Mouse (Mus musculus) bone marrow, adult 2 months (tissue): ENCODE measurements around the gene Nin. TPM values are rescaled to one million over a fixed set of nuclear protein-coding genes. Genes with fewer than 3 reads are reported as not detected.
A peak's percentile ranks its signal among the peaks of the same experiment; 100 is the strongest.

Source experiments
- H3K27ac ChIP-seq: fragments of 200-500 bp; 2 replicates; pipeline ENCODE4 v1.5.1; 2012; ENCODE audit warnings: low read depth, mild to moderate bottlenecking, control low read depth, inconsistent platforms, low read length; ENCODE audit not compliant: control insufficient read depth, poor library complexity, insufficient read depth
- H3K4me1 ChIP-seq: fragments of 200-500 bp; 2 replicates; pipeline ENCODE4 v1.6.1; 2011; ENCODE audit warnings: low read length; ENCODE audit not compliant: control insufficient read depth, insufficient read depth
- H3K4me3 ChIP-seq: fragments of 200-500 bp; replicated peaks from 2 replicates; pipeline ENCODE3; 2011; ENCODE audit warnings: mild to moderate bottlenecking, low read depth, low read length, control low read depth; ENCODE audit not compliant: control insufficient read depth
- CTCF ChIP-seq: fragments of 200-500 bp; IDR thresholded peaks from 2 replicates; pipeline ENCODE4 v1.5.1; 2011; ENCODE audit warnings: low read length, control low read depth; ENCODE audit not compliant: control insufficient read depth, insufficient read depth
- POLR2A ChIP-seq: fragments of 200-500 bp; IDR thresholded peaks from 2 replicates; pipeline ENCODE4 v1.6.1; 2011; ENCODE audit warnings: low read depth, mild to moderate bottlenecking, control low read depth, low read length, borderline replicate concordance; ENCODE audit not compliant: control insufficient read depth
- WGBS: fragments of 180-500 bp; shearing (Covaris S2); methylation state at CpG from one replicate; pipeline ENCODE4 v1.1.7; 2018; 5-methylcytosine and 5-hydroxymethylcytosine counted together
- polyA plus RNA-seq: library from polyadenylated mRNA; stranded (reverse); fragments of >200 nt; gene quantifications from 2 replicates; pipeline ENCODE4 v1.2.4, GENCODE M21; 2011; ENCODE audit warnings: low replicate concordance; ENCODE audit not compliant: missing spikeins, insufficient read depth, insufficient read length

Nin gene
- polyA plus RNA-seq, 1 experiment, result 28.5 TPM

DNA sequence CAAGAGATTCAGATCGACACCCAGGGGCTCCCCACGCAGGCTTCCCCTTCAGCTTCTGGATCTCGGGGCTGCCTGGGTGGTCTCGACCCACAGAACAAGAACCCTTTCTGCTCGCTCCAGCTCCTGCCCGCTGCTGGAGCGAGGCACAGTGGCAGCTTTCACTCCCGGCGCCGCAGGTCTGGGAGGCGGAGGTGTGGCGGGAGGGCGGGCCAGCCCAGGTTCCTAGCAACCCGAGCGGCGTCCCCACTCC, 2.5 kb downstream of the Nin start:
- H3K27ac ChIP-seq, result peak overlapping the region; percentile 98
- TF ChIP-seq CTCF, result no peak
- no peak for TF ChIP-seq POLR2A
- WGBS, result under 1% methylated on average over 16 of the region's 16 CpGs

GRCm38 (mm10) chr12:70110375-70111116, 3.0 kb downstream of the Nin start:
- TF ChIP-seq CTCF (no peak), POLR2A (no peak)
- peaks cover 6% of the 10 kb centered on the region for H3K4me1 ChIP-seq
- H3K27ac ChIP-seq, result peak overlapping the region; percentile 98
- WGBS, result 6% methylated on average over 23 of the region's 23 CpGs
- H3K4me3 ChIP-seq, result peak overlapping the region; percentile 88

More for the DNA sequence above, 2.5 kb downstream of the Nin start:
- Histone ChIP-seq H3K4me1 (peaks cover 6% of the 10 kb centered on the region), H3K4me3 (peak overlapping the region; percentile 88)

DNA sequence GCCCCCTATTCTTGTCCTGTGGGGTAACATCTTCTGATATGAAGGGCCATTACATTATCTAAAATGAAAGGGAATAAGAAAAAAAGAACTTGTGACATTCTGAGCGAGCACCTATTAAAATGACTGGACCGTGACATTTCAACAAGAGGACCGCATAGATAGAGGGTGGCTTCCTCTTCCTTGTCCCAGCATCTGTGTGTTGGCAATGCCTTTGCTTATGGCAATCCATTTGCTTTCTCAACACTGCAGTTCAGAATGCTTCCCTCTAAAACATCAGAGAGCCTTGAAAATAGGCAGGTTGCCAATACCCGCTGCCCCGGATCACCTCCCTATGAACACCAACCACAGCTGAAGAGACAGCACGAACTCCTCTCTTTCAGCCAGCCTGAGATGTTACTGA, 3.6 kb downstream of the Nin start:
- H3K4me3 ChIP-seq, result peak overlapping the region; percentile 88
- WGBS, result 5% methylated on average over 6 of the region's 6 CpGs
- H3K27ac ChIP-seq, result peak overlapping the region; percentile 98; the same call in 1 of the 2 replicates
- peaks cover 6% of the 10 kb centered on the region for H3K4me1 ChIP-seq
- no peak for TF ChIP-seq CTCF
- TF ChIP-seq POLR2A, result no peak

GRCm38 (mm10) chr12:70108104-70108503, 5.4 kb downstream of the Nin start:
- TF ChIP-seq CTCF (no peak), POLR2A (no peak)
- whole genome bisulfite sequencing, result 47% methylated on average over 2 of the region's 2 CpGs
- Histone ChIP-seq H3K4me1 (peaks cover 9% of the 10 kb centered on the region), H3K4me3 (no peak overlapping the region), H3K27ac (no peak overlapping the region)

GRCm38 (mm10) chr12:70106508-70106907, 7.0 kb downstream of the Nin start:
- H3K27ac ChIP-seq, result peak overlapping the region; percentile 53; the same call in 1 of the 2 replicates
- TF ChIP-seq POLR2A, result no peak
- TF ChIP-seq CTCF, result no peak
- H3K4me3 ChIP-seq, result no peak overlapping the region
- H3K4me1 ChIP-seq, result peaks cover 11% of the 10 kb centered on the region
- 62% methylated on average over 9 of the region's 9 CpGs for WGBS

DNA sequence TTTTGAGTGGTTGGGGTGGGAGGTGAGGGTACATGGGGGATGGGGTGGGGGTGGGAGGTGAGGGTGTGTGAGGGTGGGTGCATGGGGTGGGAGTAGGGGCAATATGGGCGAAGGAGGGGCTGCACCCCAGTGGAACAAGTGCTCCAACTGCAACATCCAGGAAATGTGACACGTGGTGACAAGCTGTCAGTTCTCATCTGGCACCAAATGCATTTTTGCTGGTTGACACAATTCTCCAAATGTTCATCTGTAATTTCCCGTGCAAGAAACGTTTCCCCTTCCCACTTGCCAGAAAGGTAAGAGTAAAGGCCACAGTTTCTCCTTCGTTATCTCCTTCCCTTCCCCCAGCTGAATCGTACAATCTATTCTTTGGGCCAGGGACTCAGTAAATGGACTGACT, 7.6 kb downstream of the Nin start:
- H3K4me3 ChIP-seq, result no peak overlapping the region
- no peak overlapping the region; the same call in 1 of the 2 replicates for H3K27ac ChIP-seq
- H3K4me1 ChIP-seq, result peaks cover 12% of the 10 kb centered on the region
- WGBS, result 34% methylated on average over 6 of the region's 6 CpGs
- TF ChIP-seq POLR2A, result no peak
- no peak for TF ChIP-seq CTCF

DNA sequence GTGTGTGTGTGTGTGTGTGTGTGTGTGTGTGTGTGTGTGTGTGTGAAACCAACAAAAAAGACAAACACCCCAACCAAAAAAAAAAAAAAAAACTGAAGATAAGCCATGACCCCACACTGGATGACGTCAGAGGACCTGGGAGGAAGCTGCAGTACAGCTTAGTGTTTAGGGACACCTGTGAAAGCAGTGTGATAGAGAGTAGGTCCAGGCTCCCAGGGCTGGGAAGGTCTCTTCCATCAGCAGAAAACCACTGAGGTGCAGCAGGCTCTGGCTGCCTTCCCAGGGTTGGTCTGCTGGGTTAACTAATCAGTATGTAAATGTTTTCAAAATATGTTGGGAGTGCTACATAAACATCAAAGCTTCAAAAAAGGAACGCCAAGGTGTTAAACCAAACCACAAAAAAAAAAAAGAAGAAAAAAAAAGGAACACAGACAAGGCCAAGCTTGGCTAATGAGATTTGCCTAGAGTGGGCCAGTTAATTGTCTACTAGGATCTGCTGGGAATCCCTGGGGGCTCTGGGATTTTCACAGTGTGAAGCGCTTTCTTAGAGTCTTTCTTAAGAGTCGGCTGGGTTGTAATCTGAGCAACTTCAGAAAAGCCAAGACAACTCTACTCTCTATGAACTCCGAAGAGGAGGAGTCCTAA, 8.6 kb downstream of the Nin start:
- 47% methylated on average over 5 of the region's 5 CpGs for WGBS
- TF ChIP-seq CTCF, result no peak
- Histone ChIP-seq H3K4me1 (peaks cover 12% of the 10 kb centered on the region), H3K27ac (peak overlapping the region; percentile 28; the same call in 1 of the 2 replicates), H3K4me3 (no peak overlapping the region)

DNA sequence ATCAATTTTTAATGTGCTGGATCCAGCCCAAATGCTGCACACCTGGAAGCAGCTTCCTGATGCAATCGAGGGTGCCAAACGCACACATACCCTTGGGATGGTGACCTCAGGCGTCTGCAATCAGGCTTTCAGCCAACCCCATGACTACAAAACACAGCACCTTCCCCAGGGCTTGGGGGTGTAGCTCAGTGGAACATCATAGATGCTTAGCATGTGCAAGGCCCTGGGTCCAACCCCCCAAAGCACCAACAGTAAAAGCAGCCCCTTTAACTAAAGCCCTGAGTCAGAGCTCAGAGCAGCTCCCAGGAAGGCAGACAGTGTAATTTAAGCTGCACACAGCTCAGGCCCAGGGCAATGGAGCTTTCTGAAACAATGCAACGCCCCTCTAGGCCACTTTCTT, 9.3 kb downstream of the Nin start:
- no peak for TF ChIP-seq POLR2A
- no peak for TF ChIP-seq CTCF
- Histone ChIP-seq H3K4me1 (peaks cover 12% of the 10 kb centered on the region), H3K4me3 (no peak overlapping the region), H3K27ac (peak overlapping the region; percentile 60)
- 24% methylated on average over 4 of the region's 4 CpGs for WGBS
